Mouse (Mus musculus): ENCODE measurements around the gene Slc25a43.

Gene Slc25a43

DNA sequence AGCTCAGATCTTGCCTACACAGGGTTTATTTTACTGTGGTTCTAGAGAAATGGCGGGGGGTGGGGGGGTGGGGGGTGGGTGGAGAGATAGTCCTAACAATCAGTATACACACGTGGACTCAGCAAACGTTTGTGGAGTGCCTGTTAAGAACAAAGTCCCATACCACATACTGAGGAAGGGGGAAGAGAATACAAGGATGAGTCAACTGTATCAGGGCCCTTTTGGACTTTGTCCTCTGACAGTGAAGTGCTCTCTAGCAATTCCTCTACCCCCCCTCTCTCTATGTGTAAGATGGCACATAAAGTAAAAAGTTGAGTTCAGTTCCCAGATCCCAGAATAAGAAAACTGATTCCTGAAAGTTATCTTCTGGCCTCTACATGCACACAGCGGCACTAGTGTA, 76.1 kb downstream of the Slc25a43 start:
- intact Hi-C loops (cut with DNase I), result no loop called here

DNA sequence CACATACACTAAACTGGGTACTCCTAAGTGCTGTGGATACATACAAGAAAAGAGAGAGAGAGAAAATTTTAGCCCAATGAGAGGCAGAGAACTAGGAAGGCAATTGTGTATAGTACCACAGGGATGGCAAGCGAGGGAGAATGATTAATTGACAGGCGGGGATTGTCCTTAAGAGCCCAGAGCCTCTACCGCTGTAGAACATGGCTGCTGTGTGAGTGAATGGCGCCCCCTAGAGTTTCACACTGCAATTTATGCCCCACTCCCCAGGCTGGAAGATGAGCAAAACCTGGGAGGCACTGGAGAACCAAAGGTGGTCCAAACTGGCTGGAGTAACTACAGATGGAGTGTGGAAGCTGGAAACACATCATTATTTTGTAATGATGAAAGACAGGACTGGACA, 76.7 kb downstream of the Slc25a43 start:
- intact Hi-C loops (cut with DNase I), result no loop called here

DNA sequence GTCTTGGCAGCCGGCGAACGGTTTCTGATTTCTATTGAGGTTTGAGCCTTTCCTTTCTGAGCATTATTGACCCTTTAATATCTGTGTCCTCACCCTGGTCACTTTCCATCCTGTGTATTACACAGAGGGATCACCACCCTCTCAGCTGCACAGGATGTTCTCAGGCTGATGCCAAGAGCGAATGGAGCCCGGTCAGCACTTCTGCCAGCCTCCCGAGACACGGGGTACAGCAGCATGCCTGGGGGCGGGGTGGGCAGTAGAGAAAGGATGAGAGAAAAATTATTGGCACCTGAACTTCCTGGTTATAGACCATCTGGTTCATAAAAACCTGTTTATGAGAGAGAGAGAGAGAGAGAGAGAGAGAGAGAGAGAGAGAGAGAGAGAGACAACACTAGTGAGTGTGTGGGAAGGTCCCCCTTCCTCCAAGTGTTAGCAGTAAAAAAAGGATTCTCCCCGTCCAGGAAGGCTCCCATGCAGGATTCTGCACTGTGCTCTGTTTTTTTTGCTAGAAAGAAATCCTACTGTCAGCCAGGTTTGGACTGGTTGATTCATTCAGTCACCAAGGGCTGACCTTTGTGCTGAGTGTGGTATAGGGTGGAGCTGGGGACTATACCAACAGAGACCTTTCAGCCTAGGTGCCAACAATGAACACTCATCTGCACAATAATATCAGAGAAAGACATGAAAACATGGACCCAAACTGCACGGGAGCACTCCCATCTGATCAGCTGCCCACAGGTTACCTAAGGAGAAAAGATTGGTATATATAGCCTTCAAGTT, 80.7 kb downstream of the Slc25a43 start:
- intact Hi-C loops (cut with DNase I), result no loop called here

DNA sequence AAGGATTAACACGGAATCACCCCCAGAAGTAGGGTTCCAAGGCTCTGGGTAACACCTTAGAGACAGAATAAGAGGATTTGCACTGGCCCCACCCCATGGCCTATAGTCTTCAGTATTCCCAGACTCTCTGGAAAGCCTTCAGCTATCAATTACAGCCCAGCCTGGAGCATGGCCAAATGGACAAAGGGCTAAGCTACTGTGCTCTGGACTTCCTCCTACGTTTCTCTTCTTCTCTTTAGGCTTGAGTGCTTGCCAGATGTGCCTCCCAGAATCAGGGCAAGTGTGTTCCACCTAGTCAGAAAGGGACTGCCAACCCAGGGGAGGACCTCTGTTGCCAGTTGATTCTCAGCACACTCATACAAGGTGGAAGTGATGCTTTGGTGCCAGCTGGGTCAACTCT, 81.6 kb downstream of the Slc25a43 start:
- intact Hi-C loops (cut with DNase I), result no loop called here
